Mouse (Mus musculus) midbrain, embryonic 10.5 days (tissue): ENCODE measurements at regions not wholly inside any gene's neighbourhood (a gene's known extent, or its start where the extent isn't known, plus 50 kb on each side); places are given as distances from the start of the nearest gene placed in this dataset.

Experiments used
- DNase-seq: peaks from one replicate; pipeline ENCODE4 v3.0.0-alpha.2; 2017; ENCODE audit warnings: low spot score
- H3K27ac ChIP-seq: fragments of 300-500 bp; sonication (generic); replicated peaks from 2 replicates; pipeline ENCODE4 v1.5.1; 2016; ENCODE audit warnings: mild to moderate bottlenecking
- H3K27me3 ChIP-seq: fragments of 300-500 bp; sonication (generic); 2 replicates; pipeline ENCODE4 v1.6.1; 2016; ENCODE audit warnings: low read depth, mild to moderate bottlenecking; ENCODE audit not compliant: poor library complexity, severe bottlenecking
- H3K36me3 ChIP-seq: fragments of 300-500 bp; sonication (generic); 2 replicates; pipeline ENCODE4 v1.6.1; 2016; ENCODE audit warnings: mild to moderate bottlenecking, moderate library complexity
- H3K4me1 ChIP-seq: fragments of 300-500 bp; sonication (generic); 2 replicates; pipeline ENCODE4 v1.6.1; 2016
- H3K4me3 ChIP-seq: fragments of 300-500 bp; sonication (generic); 2 replicates; pipeline ENCODE4 v1.5.1; 2016; ENCODE audit warnings: mild to moderate bottlenecking, moderate library complexity
- H3K9me3 ChIP-seq: fragments of 300-500 bp; sonication (generic); replicated peaks from 2 replicates; pipeline ENCODE4 v1.6.1; 2016; ENCODE audit warnings: mild to moderate bottlenecking
- WGBS: fragments of 180-500 bp; shearing (Covaris S2); methylation state at CpG from one replicate; pipeline ENCODE4 v1.1.7; 2016; 5-methylcytosine and 5-hydroxymethylcytosine counted together

DNA sequence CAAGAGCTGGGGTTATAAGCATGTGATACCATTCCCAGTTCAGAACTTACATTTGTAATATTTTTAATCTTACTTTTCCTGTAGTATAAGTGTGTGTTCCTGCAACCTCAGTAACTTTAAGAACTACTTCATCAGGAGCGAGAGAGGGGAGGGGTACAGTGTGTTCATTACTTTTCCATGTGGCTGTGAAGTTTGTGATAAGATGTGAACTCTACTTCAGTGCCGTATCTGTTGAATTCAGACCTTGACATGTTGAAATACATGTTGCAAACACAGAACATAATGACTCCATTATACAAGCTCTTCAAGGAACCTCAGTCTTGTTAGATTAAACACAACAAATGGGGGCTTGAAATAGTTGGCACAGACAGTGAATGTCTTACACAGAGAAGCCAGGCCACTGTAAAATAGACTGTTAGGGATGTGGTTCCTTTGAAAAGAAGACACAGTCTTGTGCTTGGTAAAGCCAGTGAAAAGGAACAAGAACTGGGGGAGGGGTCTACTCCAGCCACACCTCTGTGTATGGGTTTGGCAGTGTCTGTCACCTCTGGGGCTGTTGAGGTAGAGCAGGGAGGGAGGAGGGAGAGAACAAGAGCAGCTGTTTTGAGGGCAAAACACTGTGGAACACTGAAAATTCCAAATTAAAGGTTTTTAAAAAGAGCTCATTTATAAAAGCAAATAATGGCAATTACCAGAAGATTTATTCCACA lies 73.5 kb upstream of the Tmtc1 start:
- Histone ChIP-seq H3K9me3 (no peaks in the 10 kb centered on the region), H3K4me1 (no peaks in the 10 kb centered on the region), H3K27me3 (no peaks in the 10 kb centered on the region), H3K4me3 (no peak overlapping the region), H3K27ac (no peak overlapping the region), H3K36me3 (no peaks in the 10 kb centered on the region)
- no peak for DNase-seq
- WGBS = 88% methylated on average over 2 of the region's 2 CpGs

DNA sequence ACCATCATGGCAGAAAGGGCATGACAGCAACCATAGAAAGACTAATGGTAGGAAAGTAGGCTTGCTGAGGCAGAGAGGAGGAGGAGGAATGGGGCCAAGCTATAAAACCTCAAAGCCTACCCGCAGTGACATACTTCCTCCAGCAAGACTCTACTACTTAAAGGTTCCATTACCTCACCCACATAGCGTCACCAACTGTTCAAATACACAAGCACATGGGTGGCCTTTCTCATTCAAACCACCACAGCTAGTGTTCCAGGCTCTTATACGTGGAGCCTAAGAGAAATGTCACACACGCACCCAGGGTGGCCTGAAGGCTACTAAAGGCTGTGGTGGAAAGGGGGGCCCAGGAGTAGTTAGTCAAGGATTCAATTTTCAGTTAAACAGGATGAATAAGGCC lies 72.5 kb upstream of the Tmtc1 start:
- H3K27me3 ChIP-seq = no peaks in the 10 kb centered on the region
- no peaks in the 10 kb centered on the region for H3K4me1 ChIP-seq
- DNase-seq = no peak
- no peak overlapping the region for H3K4me3 ChIP-seq
- 76% methylated on average over 4 of the region's 4 CpGs for WGBS
- H3K27ac ChIP-seq = no peak overlapping the region
- H3K36me3 ChIP-seq = no peaks in the 10 kb centered on the region
- H3K9me3 ChIP-seq = no peaks in the 10 kb centered on the region

DNA sequence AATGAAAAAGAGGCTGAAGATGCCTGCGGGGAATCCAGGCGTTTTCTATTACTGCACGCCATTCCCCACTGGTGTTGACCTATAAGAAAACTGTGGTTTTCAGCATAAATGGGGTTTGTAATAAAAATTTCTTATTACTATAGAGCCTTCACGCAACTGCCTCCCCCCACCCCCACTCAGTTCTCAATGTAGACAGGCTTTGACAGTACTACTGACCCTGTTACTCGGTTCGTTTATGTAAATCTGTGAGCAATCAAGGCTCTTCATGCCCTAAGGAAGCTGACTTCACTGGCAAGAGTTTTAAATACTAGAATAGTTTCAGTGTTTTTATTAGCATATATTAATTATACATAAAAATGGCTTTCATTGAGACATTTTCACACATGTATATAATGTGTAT lies 70.9 kb upstream of the Tmtc1 start:
- no peak overlapping the region for H3K27ac ChIP-seq
- 96% methylated on average over 6 of the region's 6 CpGs for WGBS
- no peaks in the 10 kb centered on the region for H3K9me3 ChIP-seq
- no peaks in the 10 kb centered on the region for H3K27me3 ChIP-seq
- no peak overlapping the region for H3K4me3 ChIP-seq
- no peaks in the 10 kb centered on the region for H3K4me1 ChIP-seq
- DNase-seq = no peak
- no peaks in the 10 kb centered on the region for H3K36me3 ChIP-seq

DNA sequence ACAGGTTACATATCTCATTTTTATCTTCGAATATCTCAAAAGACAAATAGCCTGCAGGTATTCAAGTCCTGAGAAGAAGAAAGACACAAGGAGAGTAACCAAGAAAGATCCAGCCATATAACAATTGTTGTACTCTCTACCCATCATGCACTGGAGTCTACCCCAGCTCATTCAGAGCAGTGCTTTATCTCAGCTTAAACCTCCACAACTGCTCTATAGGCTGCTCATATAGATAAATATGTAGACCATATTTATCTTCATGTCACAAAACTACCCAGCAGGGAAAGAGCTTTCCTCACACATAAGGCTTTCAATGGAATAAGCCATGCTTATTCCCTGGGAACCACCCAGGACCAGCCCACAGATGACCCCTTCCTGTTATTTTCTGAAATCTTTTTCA lies 70.5 kb upstream of the Tmtc1 start:
- Histone ChIP-seq H3K9me3 (no peaks in the 10 kb centered on the region), H3K27ac (no peak overlapping the region), H3K36me3 (no peaks in the 10 kb centered on the region), H3K4me1 (no peaks in the 10 kb centered on the region), H3K4me3 (no peak overlapping the region), H3K27me3 (no peaks in the 10 kb centered on the region)
- DNase-seq = no peak
- 92% methylated on average over 1 of the region's 1 CpGs for WGBS

DNA sequence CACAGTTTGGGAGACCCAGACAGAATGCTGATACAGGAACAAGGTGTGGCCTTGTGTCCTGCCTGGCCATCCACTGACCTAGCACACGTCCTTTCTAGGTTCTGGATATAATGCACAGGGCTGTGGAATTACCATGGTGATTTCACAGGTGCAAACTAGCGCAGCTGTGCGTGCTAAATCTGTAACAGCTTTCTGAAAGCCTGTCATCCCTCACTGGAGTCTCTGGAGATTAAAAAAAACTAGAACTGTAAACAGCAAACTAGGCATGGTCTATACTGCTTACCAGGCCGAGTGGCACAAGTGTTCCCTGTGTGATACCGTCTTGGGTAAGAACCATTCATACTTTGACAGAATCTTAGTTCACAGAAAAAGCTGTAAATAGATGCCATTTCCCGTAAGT lies 69.9 kb upstream of the Tmtc1 start:
- no peaks in the 10 kb centered on the region for H3K9me3 ChIP-seq
- no peaks in the 10 kb centered on the region for H3K4me1 ChIP-seq
- H3K27ac ChIP-seq = no peak overlapping the region
- DNase-seq = no peak
- 89% methylated on average over 6 of the region's 6 CpGs for WGBS
- H3K4me3 ChIP-seq = no peak overlapping the region
- no peaks in the 10 kb centered on the region for H3K36me3 ChIP-seq
- H3K27me3 ChIP-seq = no peaks in the 10 kb centered on the region

DNA sequence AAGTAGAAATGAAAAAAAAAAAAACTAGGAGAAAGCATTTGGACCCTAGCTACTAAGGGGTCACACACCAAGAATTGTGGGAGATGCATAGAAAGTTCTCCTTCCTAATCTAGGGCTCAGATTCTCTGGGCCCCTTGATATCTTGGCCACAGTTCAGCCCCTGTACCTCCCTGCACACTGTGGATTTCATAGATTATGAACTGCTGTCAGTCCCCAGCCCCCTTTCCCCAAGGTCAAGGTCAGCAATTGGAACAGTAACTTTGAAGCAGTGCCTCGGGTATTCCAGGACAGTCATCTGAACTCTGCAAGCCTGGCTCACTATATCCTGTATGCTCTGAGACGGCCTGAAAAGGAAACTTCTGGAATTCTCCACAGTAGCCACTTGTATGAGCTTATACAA lies 68.9 kb upstream of the Tmtc1 start:
- Histone ChIP-seq H3K27me3 (no peaks in the 10 kb centered on the region), H3K27ac (no peak overlapping the region), H3K4me3 (no peak overlapping the region), H3K4me1 (no peaks in the 10 kb centered on the region), H3K36me3 (no peaks in the 10 kb centered on the region), H3K9me3 (no peaks in the 10 kb centered on the region)
- WGBS = 76% methylated on average over 2 of the region's 2 CpGs
- no peak for DNase-seq

DNA sequence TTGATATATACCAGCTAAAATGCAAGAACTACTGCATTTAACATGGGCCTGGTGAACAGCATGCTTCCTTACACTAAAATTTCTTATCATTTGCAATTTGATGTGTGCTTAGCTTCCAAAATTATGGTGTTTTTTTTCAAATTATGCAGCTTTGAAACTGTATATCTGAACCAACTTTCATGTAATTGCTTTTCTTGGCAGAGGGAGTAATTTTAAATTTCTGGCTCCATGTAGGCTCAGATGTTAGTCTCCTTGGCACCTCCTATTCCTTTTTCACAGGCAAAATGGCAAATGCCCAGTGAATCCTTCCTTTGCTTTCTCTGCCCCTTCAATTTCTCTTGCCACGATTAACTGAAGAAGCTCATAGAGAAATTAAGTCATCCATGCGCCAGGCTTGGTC lies 61.1 kb upstream of the Tmtc1 start:
- Histone ChIP-seq H3K9me3 (no peaks in the 10 kb centered on the region), H3K36me3 (no peaks in the 10 kb centered on the region), H3K4me3 (no peak overlapping the region), H3K27ac (no peak overlapping the region), H3K4me1 (no peaks in the 10 kb centered on the region), H3K27me3 (no peaks in the 10 kb centered on the region)
- WGBS = 93% methylated on average over 2 of the region's 2 CpGs
- no peak for DNase-seq

DNA sequence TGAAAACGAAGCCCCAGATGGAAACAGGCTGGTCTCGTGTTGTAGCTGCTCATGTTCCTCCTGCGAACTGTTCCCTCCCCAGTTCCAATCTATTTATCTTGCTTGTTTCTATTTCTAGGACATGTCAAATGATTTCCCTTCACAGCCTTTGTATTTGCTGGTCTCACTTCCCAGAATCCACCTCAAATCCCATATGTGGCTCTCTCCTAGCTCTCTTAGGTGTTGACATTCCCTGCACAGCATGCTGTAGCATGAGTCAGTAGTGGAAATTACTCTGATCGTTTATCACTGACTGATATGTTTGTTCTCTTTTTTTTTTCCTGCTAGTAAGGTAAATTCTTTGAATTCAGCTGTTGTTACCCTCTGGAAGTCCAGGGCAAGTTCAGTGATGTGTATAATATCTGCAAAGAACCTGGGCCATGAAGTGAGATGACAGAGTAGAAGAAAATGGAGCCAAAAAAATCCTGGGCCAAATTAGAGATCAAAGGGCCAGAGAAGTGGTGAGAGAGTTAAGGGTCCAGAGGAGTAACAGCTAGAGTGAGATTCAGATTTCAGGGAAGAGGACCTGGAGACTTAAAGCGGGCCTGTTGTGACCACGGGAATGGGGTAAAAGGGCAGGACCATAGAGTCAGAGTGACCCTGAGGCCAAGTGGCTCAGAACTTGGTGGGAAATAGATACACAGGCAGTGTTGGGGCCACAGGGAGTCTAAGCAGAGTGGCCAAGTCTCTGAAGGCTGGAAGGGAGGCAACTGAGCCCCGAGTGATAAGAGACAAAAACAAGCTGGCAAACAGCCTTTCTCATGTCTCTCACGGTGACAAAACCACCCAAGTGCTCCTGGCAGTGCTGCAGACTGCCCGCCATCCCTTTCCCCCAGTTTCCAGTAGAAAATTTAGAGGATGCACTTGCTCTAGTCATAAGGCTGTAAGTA lies 56.3 kb upstream of the Tmtc1 start:
- H3K9me3 ChIP-seq = no peaks in the 10 kb centered on the region
- no peaks in the 10 kb centered on the region for H3K36me3 ChIP-seq
- no peaks in the 10 kb centered on the region for H3K27me3 ChIP-seq
- WGBS = 76% methylated on average over 9 of the region's 9 CpGs
- DNase-seq = no peak
- H3K4me3 ChIP-seq = no peak overlapping the region
- H3K27ac ChIP-seq = no peak overlapping the region
- H3K4me1 ChIP-seq = 0 out of 2 replicates have a peak, but pooled peaks cover 5% of the 10 kb centered on the region
